Mouse (Mus musculus) intestine, postnatal 0 days (tissue): ENCODE measurements around the gene Slc29a1. TPM values are rescaled to one million over a fixed set of nuclear protein-coding genes. Genes with fewer than 3 reads are reported as not detected.
A peak's percentile ranks its signal among the peaks of the same experiment; 100 is the strongest.

ENCODE experiments used
- ATAC-seq: fragments of 200-750 bp; cut with Nextera tagmentation; 2 replicates; pipeline ENCODE4 v1.8.0; 2017; ENCODE audit warnings: mild to moderate bottlenecking, moderate TSS enrichment, moderate library complexity
- H3K27ac ChIP-seq: fragments of 300-500 bp; sonication (generic); 2 replicates; pipeline ENCODE4 v1.5.1; 2014; ENCODE audit warnings: mild to moderate bottlenecking, low read depth, low read length, moderate library complexity
- H3K27me3 ChIP-seq: fragments of 300-500 bp; sonication (generic); replicated peaks from 2 replicates; pipeline ENCODE4 v1.6.1; 2014; ENCODE audit warnings: low read length, mixed read lengths; ENCODE audit not compliant: control insufficient read depth, insufficient read depth
- H3K36me3 ChIP-seq: fragments of 300-500 bp; sonication (generic); 2 replicates; pipeline ENCODE4 v1.6.1; 2014; ENCODE audit warnings: mild to moderate bottlenecking, moderate library complexity; ENCODE audit not compliant: control insufficient read depth, insufficient read depth
- H3K4me1 ChIP-seq: fragments of 300-500 bp; sonication (generic); replicated peaks from 2 replicates; pipeline ENCODE4 v1.6.1; 2014; ENCODE audit warnings: antibody characterized with exemption, low read length, mixed read lengths; ENCODE audit not compliant: control insufficient read depth, insufficient read depth
- H3K4me2 ChIP-seq: fragments of 300-500 bp; sonication (generic); replicated peaks from 2 replicates; pipeline ENCODE4 v1.6.1; 2014; ENCODE audit warnings: low read depth, mild to moderate bottlenecking, moderate library complexity
- H3K4me3 ChIP-seq: fragments of 300-500 bp; sonication (generic); 2 replicates; pipeline ENCODE4 v1.5.1; 2014; ENCODE audit warnings: low read depth, low read length
- H3K9ac ChIP-seq: fragments of 300-500 bp; sonication (generic); 2 replicates; pipeline ENCODE4 v1.6.1; 2014; ENCODE audit warnings: mild to moderate bottlenecking, low read depth, low read length
- H3K9me3 ChIP-seq: fragments of 300-500 bp; sonication (generic); 2 replicates; pipeline ENCODE4 v1.6.1; 2016; ENCODE audit warnings: mixed run types; ENCODE audit not compliant: control insufficient read depth
- CTCF ChIP-seq: sonication (generic); IDR thresholded peaks from 2 replicates; pipeline ENCODE4 v1.5.1; 2016; ENCODE audit warnings: low read depth, mild to moderate bottlenecking, control low read depth, antibody characterized with exemption, moderate library complexity
- WGBS: fragments of 180-500 bp; shearing (Covaris S2); extraction: QIAGEN DNeasy Blood & Tissue Kit; methylation state at CpG from one replicate; pipeline ENCODE4 v1.1.7; 2014; 5-methylcytosine and 5-hydroxymethylcytosine counted together
- polyA plus RNA-seq: library from polyadenylated mRNA; unstranded; fragments of >200 nt; fragmentation: Nextera tagmentation; extraction: Ambion mirVana; gene quantifications from 2 replicates; pipeline ENCODE4 v1.2.1, GENCODE M21; 2015

Gene Slc29a1
- polyA plus RNA-seq, 1 experiment from 2014 or later = 37.8 TPM

GRCm38 (mm10) chr17:45595736-45596390 lies 3.5 kb downstream of the Slc29a1 start:
- Histone ChIP-seq H3K27me3 (no peaks in the 10 kb centered on the region), H3K4me1 (peaks cover 15% of the 10 kb centered on the region), H3K9ac (no peak overlapping the region; the same call in 1 of the 2 replicates), H3K4me2 (peak overlapping the region; percentile 92), H3K36me3 (no peaks in the 10 kb centered on the region), H3K9me3 (no peaks in the 10 kb centered on the region), H3K27ac (no peak overlapping the region), H3K4me3 (peak overlapping the region; percentile 53)
- WGBS = 20% methylated on average over 23 of the region's 23 CpGs
- no peak for ATAC-seq
- TF ChIP-seq CTCF = no peak

GRCm38 (mm10) chr17:45594881-45595735 lies 4.3 kb downstream of the Slc29a1 start:
- peaks cover 15% of the 10 kb centered on the region for H3K4me1 ChIP-seq
- H3K9me3 ChIP-seq = no peaks in the 10 kb centered on the region
- 0 out of 2 replicates have a peak, but pooled peaks cover 2% of the 10 kb centered on the region for H3K36me3 ChIP-seq
- ATAC-seq = peak; percentile 55; the same call in 1 of the 2 replicates
- H3K4me2 ChIP-seq = peak overlapping the region; percentile 92
- peak overlapping the region; percentile 53 for H3K4me3 ChIP-seq
- no peaks in the 10 kb centered on the region for H3K27me3 ChIP-seq
- WGBS = under 1% methylated on average over 57 of the region's 58 CpGs
- no peak overlapping the region for H3K27ac ChIP-seq
- peak overlapping the region; percentile 49; the same call in 1 of the 2 replicates for H3K9ac ChIP-seq
- TF ChIP-seq CTCF = peak; percentile 13

GRCm38 (mm10) chr17:45594195-45594594 lies 5.2 kb downstream of the Slc29a1 start:
- no peak for TF ChIP-seq CTCF
- Histone ChIP-seq H3K9ac (no peak overlapping the region), H3K4me1 (peaks cover 15% of the 10 kb centered on the region), H3K27me3 (no peaks in the 10 kb centered on the region), H3K36me3 (peaks cover 11% of the 10 kb centered on the region; the same call in 1 of the 2 replicates), H3K9me3 (no peaks in the 10 kb centered on the region), H3K27ac (no peak overlapping the region), H3K4me3 (peak overlapping the region; percentile 53), H3K4me2 (peak overlapping the region; percentile 92)
- ATAC-seq = no peak
- 57% methylated on average over 8 of the region's 8 CpGs for WGBS

GRCm38 (mm10) chr17:45593479-45593878 lies 5.9 kb downstream of the Slc29a1 start:
- H3K27ac ChIP-seq = no peak overlapping the region
- TF ChIP-seq CTCF = peak; percentile 50
- peaks cover 15% of the 10 kb centered on the region for H3K4me1 ChIP-seq
- ATAC-seq = no peak
- peak overlapping the region; percentile 13; the same call in 1 of the 2 replicates for H3K4me2 ChIP-seq
- H3K27me3 ChIP-seq = no peaks in the 10 kb centered on the region
- 42% methylated on average over 8 of the region's 8 CpGs for WGBS
- H3K9ac ChIP-seq = no peak overlapping the region
- H3K4me3 ChIP-seq = no peak overlapping the region
- peaks cover 17% of the 10 kb centered on the region; the same call in 1 of the 2 replicates for H3K36me3 ChIP-seq
- no peaks in the 10 kb centered on the region for H3K9me3 ChIP-seq

GRCm38 (mm10) chr17:45592606-45593431 lies 6.6 kb downstream of the Slc29a1 start:
- peak overlapping the region; percentile 24 for H3K4me2 ChIP-seq
- 60% methylated on average over 8 of the region's 8 CpGs for WGBS
- TF ChIP-seq CTCF = no peak
- H3K4me3 ChIP-seq = no peak overlapping the region
- H3K9ac ChIP-seq = no peak overlapping the region
- H3K36me3 ChIP-seq = peaks cover 21% of the 10 kb centered on the region; the same call in 1 of the 2 replicates
- ATAC-seq = no peak
- no peaks in the 10 kb centered on the region for H3K9me3 ChIP-seq
- H3K27me3 ChIP-seq = no peaks in the 10 kb centered on the region
- H3K4me1 ChIP-seq = peaks cover 15% of the 10 kb centered on the region
- H3K27ac ChIP-seq = 0 out of 2 replicates have a peak overlapping the region, but pooled peaks have one; percentile 15
